Mouse (Mus musculus) myocyte (in vitro differentiated cells): ENCODE results near the gene Mtmr12. TPM values are rescaled to one million over a fixed set of nuclear protein-coding genes. Genes with fewer than 3 reads are reported as not detected.

Source experiments
- H3K27me3 ChIP-seq: one replicate; pipeline ENCODE4 v1.6.1; 2011; ENCODE audit not compliant: control insufficient read depth, insufficient read depth, insufficient read length
- H3K36me3 ChIP-seq: one replicate; pipeline ENCODE4 v1.6.1; 2011; ENCODE audit not compliant: control insufficient read depth, insufficient read depth
- H3K4me2 ChIP-seq: one replicate; pipeline ENCODE4 v1.6.1; 2011; ENCODE audit warnings: low read depth, control low read depth
- H3K4me3 ChIP-seq: one replicate; pipeline ENCODE4 v1.5.1; 2011; ENCODE audit warnings: mild to moderate bottlenecking, control low read depth, moderate library complexity
- H3K79me2 ChIP-seq: one replicate; pipeline ENCODE4 v1.6.1; 2011; ENCODE audit not compliant: control insufficient read depth, insufficient read depth
- H3ac ChIP-seq: one replicate; pipeline ENCODE4 v1.6.1; 2011; ENCODE audit not compliant: control insufficient read depth, insufficient read length
- CEBPB ChIP-seq: IDR thresholded peaks from 2 replicates; pipeline ENCODE4 v1.6.1; 2011; ENCODE audit warnings: mild to moderate bottlenecking, moderate library complexity; ENCODE audit not compliant: poor library complexity, insufficient read depth, severe bottlenecking
- E2F4 ChIP-seq: IDR thresholded peaks from one replicate; pipeline ENCODE4 v1.6.1; 2011; ENCODE audit warnings: mild to moderate bottlenecking, control low read depth, moderate library complexity; ENCODE audit not compliant: insufficient read depth
- MAX ChIP-seq: IDR thresholded peaks from one replicate; pipeline ENCODE4 v1.6.1; 2011; ENCODE audit warnings: low read depth, mild to moderate bottlenecking, control low read depth
- MYOD1 ChIP-seq, 3 experiments: IDR thresholded peaks; one replicate each; pipeline ENCODE4 v1.6.1; 2011; ENCODE audit warnings: control low read depth in 2 of 3, low read depth in 2 of 3, mild to moderate bottlenecking in 2 of 3, moderate library complexity in 1 of 3; ENCODE audit not compliant: insufficient read length in 2 of 3, control insufficient read depth in 1 of 3
- MYOG ChIP-seq, 3 experiments: IDR thresholded peaks; one replicate each; pipeline ENCODE4 v1.6.1; 2011; ENCODE audit warnings: control low read depth in 2 of 3, low read depth in 2 of 3, mild to moderate bottlenecking in 2 of 3; ENCODE audit not compliant: insufficient read length in 2 of 3, control insufficient read depth in 1 of 3, insufficient read depth in 1 of 3
- POLR2A ChIP-seq: IDR thresholded peaks from one replicate; pipeline ENCODE4 v1.6.1; 2011; ENCODE audit warnings: low read depth, mild to moderate bottlenecking, control low read depth, moderate library complexity; ENCODE audit not compliant: insufficient read length
- POLR2AphosphoS2 ChIP-seq: IDR thresholded peaks from one replicate; pipeline ENCODE4 v1.6.1; 2011; ENCODE audit warnings: low read depth, control low read depth; ENCODE audit not compliant: insufficient read length
- REST ChIP-seq: IDR thresholded peaks from one replicate; pipeline ENCODE4 v1.6.1; 2011; ENCODE audit warnings: mild to moderate bottlenecking, control low read depth, moderate library complexity; ENCODE audit not compliant: insufficient read depth, insufficient read length
- SRF ChIP-seq: IDR thresholded peaks from one replicate; pipeline ENCODE4 v1.6.1; 2011; ENCODE audit warnings: low read depth; ENCODE audit not compliant: control insufficient read depth, insufficient read length
- TCF12 ChIP-seq: IDR thresholded peaks from one replicate; pipeline ENCODE4 v1.6.1; 2011; ENCODE audit warnings: mild to moderate bottlenecking, control low read depth; ENCODE audit not compliant: poor library complexity, insufficient read depth, severe bottlenecking
- TCF3 ChIP-seq: IDR thresholded peaks from one replicate; pipeline ENCODE4 v1.6.1; 2011; ENCODE audit warnings: low read depth, control low read depth; ENCODE audit not compliant: insufficient read length
- USF1 ChIP-seq: IDR thresholded peaks from one replicate; pipeline ENCODE4 v1.6.1; 2011; ENCODE audit warnings: low read depth, mild to moderate bottlenecking, control low read depth, moderate library complexity
- polyA plus RNA-seq: library from polyadenylated mRNA; unstranded; fragments of >200 nt; fragmentation: generic; extraction: Trizol; gene quantifications from one replicate; pipeline ENCODE4 v1.2.1, GENCODE M21; 2012; ENCODE audit warnings: missing spikeins

Gene Mtmr12
- polyA plus RNA-seq, 1 experiment: 6.2 TPM

DNA sequence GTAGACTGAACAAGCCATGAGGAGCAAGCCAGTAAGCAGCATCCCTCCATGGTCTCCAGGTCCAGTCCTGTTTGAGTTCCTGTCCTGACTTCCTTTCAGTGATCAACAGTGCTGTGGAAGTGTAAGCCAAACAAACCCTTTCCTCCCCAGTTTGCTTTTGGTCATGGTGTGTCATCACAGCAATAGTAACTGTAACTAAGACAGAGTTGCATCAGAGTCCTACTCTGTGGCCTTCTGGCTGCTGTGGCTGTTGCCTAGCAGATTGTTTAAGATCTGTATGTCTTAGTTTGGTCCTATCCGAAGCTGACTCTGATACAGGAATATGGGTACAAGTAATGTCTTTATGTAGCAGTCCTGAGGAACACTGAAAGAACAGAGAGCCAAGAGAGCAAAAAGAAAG is 75.0 kb downstream of the Mtmr12 start:
- Histone ChIP-seq H3K27me3 (no peaks in the 10 kb centered on the region), H3K79me2 (no peaks in the 10 kb centered on the region), H3K4me3 (no peak overlapping the region), H3K4me2 (no peak overlapping the region), H3ac (no peak overlapping the region), H3K36me3 (no peaks in the 10 kb centered on the region)
- TF ChIP-seq MYOD1 (IDR thresholded peaks at IDR 0.05; ENCODE audit: control insufficient read depth in 1 of 3, insufficient read length in 2 of 3, low read depth in 2 of 3): no peak

- Histone ChIP-seq H3K36me3 (no peaks in the 10 kb centered on the region), H3ac (no peak overlapping the region), H3K79me2 (no peaks in the 10 kb centered on the region), H3K27me3 (peaks cover 3% of the 10 kb centered on the region), H3K4me2 (no peak overlapping the region), H3K4me3 (no peak overlapping the region)
- TF ChIP-seq CEBPB (no peak), MYOD1 (IDR thresholded peaks at IDR 0.05; ENCODE audit: control insufficient read depth in 1 of 3, insufficient read length in 2 of 3, low read depth in 2 of 3) (no peak), POLR2A (no peak)
Observed at GRCm38 (mm10) chr15:12284794-12285534, 80.1 kb downstream of the Mtmr12 start.

GRCm38 (mm10) chr15:12285535-12285809 is 80.6 kb downstream of the Mtmr12 start:
- Histone ChIP-seq H3ac (no peak overlapping the region), H3K27me3 (peaks cover 3% of the 10 kb centered on the region), H3K36me3 (no peaks in the 10 kb centered on the region), H3K79me2 (no peaks in the 10 kb centered on the region), H3K4me2 (no peak overlapping the region), H3K4me3 (no peak overlapping the region)
- TF ChIP-seq SRF (no peak), TCF12 (no peak), MYOG (IDR thresholded peaks at IDR 0.05; ENCODE audit: control insufficient read depth in 1 of 3, insufficient read depth in 1 of 3, insufficient read length in 2 of 3, low read depth in 2 of 3) (no peak), MAX (no peak), USF1 (no peak), REST (no peak), POLR2AphosphoS2 (no peak), MYOD1 (IDR thresholded peaks at IDR 0.05; ENCODE audit: control insufficient read depth in 1 of 3, insufficient read length in 2 of 3, low read depth in 2 of 3) (no peak), POLR2A (no peak), TCF3 (no peak), CEBPB (no peak), E2F4 (no peak)

GRCm38 (mm10) chr15:12290330-12290729 is 85.5 kb downstream of the Mtmr12 start:
- no peaks in the 10 kb centered on the region for H3K36me3 ChIP-seq
- H3K79me2 ChIP-seq: no peaks in the 10 kb centered on the region
- no peak overlapping the region for H3ac ChIP-seq
- TF ChIP-seq E2F4: no peak
- no peak for TF ChIP-seq USF1
- no peak for TF ChIP-seq TCF12
- H3K4me2 ChIP-seq: no peak overlapping the region
- no peak overlapping the region for H3K4me3 ChIP-seq
- peaks cover 7% of the 10 kb centered on the region for H3K27me3 ChIP-seq

GRCm38 (mm10) chr15:12291757-12292156 is 86.9 kb downstream of the Mtmr12 start:
- Histone ChIP-seq H3K4me3 (no peak overlapping the region), H3K27me3 (peaks cover 7% of the 10 kb centered on the region), H3ac (no peak overlapping the region), H3K36me3 (no peaks in the 10 kb centered on the region), H3K79me2 (no peaks in the 10 kb centered on the region), H3K4me2 (no peak overlapping the region)
- TF ChIP-seq SRF (no peak), CEBPB (no peak), POLR2AphosphoS2 (no peak), USF1 (no peak), MYOG (IDR thresholded peaks at IDR 0.05; ENCODE audit: control insufficient read depth in 1 of 3, insufficient read depth in 1 of 3, insufficient read length in 2 of 3, low read depth in 2 of 3) (no peak), POLR2A (no peak), TCF3 (no peak), REST (no peak), E2F4 (no peak), TCF12 (no peak), MYOD1 (IDR thresholded peaks at IDR 0.05; ENCODE audit: control insufficient read depth in 1 of 3, insufficient read length in 2 of 3, low read depth in 2 of 3) (no peak), MAX (no peak)

- TF ChIP-seq MAX: no peak
- TF ChIP-seq MYOG (IDR thresholded peaks at IDR 0.05; ENCODE audit: control insufficient read depth in 1 of 3, insufficient read depth in 1 of 3, insufficient read length in 2 of 3, low read depth in 2 of 3): no peak
- TF ChIP-seq TCF12: no peak
- no peak for TF ChIP-seq MYOD1 (IDR thresholded peaks at IDR 0.05; ENCODE audit: control insufficient read depth in 1 of 3, insufficient read length in 2 of 3, low read depth in 2 of 3)
- Histone ChIP-seq H3K79me2 (no peaks in the 10 kb centered on the region), H3K4me2 (no peak overlapping the region), H3K4me3 (no peak overlapping the region), H3K36me3 (no peaks in the 10 kb centered on the region), H3ac (no peak overlapping the region), H3K27me3 (peaks cover 4% of the 10 kb centered on the region)
Observed at GRCm38 (mm10) chr15:12296228-12296627, 91.4 kb downstream of the Mtmr12 start.
